Mouse (Mus musculus): ENCODE results near the gene Prr18.

The Prr18 gene

GRCm38 (mm10) chr17:8388990-8389789 lies 51.9 kb downstream of the Prr18 start:
- DNase-seq (ENCODE audit: inconsistent ontology term) = peak; percentile 37

DNA sequence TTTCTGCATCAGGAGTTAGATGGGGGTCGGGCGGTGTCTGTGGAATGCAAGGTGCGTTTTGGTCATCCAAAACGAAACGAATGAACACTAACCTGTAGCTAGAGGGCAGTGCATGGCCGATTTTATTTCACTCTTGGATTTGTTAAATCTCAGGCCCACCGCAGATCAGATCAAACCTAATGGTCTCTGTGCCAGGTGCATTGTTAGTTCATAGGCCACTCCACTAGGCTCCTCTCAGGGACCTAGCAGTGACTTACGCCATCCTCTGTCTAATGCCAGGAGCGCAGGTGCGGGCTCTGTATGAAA lies 52.5 kb downstream of the Prr18 start:
- no peak for DNase-seq (ENCODE audit: inconsistent ontology term)

DNA sequence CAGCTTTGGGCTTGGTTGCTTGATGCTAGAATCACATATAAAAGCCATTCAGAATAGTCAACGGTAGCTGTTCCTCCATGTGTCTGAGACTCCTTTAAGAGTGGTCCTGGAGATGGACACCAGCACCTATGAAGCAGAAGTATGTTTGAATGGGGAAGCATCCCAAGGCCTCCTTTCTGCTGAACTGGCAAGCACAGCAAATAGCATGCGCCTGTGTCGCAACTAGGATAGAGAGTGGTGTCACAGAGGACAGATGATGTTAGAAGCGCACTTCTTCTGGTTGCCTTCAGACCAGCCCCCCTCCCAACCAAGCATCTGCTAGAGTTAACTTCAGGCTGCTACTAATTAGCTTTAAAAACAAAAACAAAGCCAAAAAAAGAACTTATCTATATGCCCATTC lies 53.2 kb downstream of the Prr18 start:
- DNase-seq (ENCODE audit: inconsistent ontology term) = no peak

Measured in Muller cell, postnatal 12 days (primary cell).